Comparison of ENCODE assay signal across 8 mouse cellular contexts in the genomic region with DNA sequence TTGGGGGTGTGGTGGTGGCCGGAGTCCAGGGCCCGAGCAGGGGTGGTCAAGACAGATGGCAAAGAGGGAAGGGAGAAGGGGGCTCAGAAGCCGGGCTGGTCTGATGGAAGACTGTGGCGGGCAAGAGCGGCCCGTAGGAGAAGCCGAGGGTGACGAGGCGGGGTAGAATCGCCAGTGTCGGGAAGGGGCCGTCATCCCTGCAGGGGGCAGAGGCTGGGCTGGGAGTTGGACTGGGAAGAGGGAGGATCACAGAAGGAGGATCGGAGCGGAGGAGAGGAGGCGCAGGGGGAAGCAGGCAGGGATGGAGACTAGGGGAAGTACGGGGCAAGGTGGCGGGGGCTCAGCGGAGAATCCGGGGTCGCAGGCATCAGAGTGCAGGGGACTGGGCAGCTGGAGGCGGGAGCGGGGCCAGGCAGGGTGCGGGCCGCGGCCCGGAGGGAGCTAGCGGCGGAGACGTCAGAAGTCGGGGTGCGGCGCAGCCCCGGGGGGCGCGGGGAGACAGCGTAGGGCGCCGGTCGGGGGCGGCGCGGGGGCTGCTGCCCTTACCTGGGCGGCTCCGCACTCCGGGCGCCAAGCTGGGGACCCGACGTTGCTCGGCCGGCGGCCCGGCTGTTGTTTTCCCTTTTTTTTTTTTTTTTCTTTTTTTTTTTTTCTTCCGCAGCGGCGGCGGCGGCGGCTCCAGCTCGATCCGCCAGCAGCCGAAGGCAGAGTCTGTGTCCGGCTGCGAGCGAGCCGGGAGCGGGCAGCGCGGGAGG. TPM values are rescaled to one million over a fixed set of nuclear protein-coding genes. Genes with fewer than 3 reads are reported as not detected.
DNase-seq lines count a peak whose midpoint lies in the region; ATAC-seq and TF ChIP-seq lines count a peak whose summit lies in the region.

A gene (minus strand): TSS at position 713 of the 755 bp plus-strand sequence.

- H3K9me3 ChIP-seq in forebrain, embryonic 10.5 days: no peaks in the 10 kb centered on the region
- H3K9me3 ChIP-seq in hindbrain, postnatal 0 days (ENCODE audit: low read length): no peaks in the 10 kb centered on the region
- no peaks in the 10 kb centered on the region for H3K9me3 ChIP-seq in neural tube, embryonic 13.5 days

- no peak for DNase-seq in layer of hippocampus, adult 8-10 months (ENCODE audit: low spot score in 2 of 2)
- DNase-seq in layer of hippocampus, adult 9-10 months (ENCODE audit: low spot score): no peak
- DNase-seq in adrenal gland, postnatal 36 days: peak; percentile 30 to 58
- peak; percentile 59 for DNase-seq in forebrain, embryonic 10.5 days (ENCODE audit: extremely low spot score, low spot score)
- peak; percentile 58 for DNase-seq in hindbrain, postnatal 0 days (ENCODE audit: low spot score)
- no peak for DNase-seq in liver, adult 2 months (ENCODE audit: extremely low read depth, low read depth, low spot score)
- DNase-seq in thymus, adult 18-20 months: no peak

- H3K79me2 ChIP-seq in liver, adult 2 months (ENCODE audit: control insufficient read depth, insufficient read depth, low read length): no peaks in the 10 kb centered on the region

- TF ChIP-seq POLR2A in liver, adult 2 months (IDR thresholded peaks at IDR 0.05; ENCODE audit: extremely low read depth, insufficient read depth, low read length): no peak

- H3K4me2 ChIP-seq in hindbrain, postnatal 0 days (ENCODE audit: low read depth, low read length): peak within 1 kb of the TSS; percentile 97
- H3K4me2 ChIP-seq in neural tube, embryonic 13.5 days: peak within 1 kb of the TSS; percentile 90

- peaks cover 75% of the 10 kb centered on the region for H3K27me3 ChIP-seq in forebrain, embryonic 10.5 days (ENCODE audit: poor library complexity, severe bottlenecking)
- no peaks in the 10 kb centered on the region for H3K27me3 ChIP-seq in hindbrain, postnatal 0 days (ENCODE audit: insufficient read depth, low read length)
- H3K27me3 ChIP-seq in liver, adult 2 months (ENCODE audit: control insufficient read depth, insufficient read depth, low read length): peaks cover 15% of the 10 kb centered on the region
- H3K27me3 ChIP-seq in neural tube, embryonic 13.5 days: peaks cover 26% of the 10 kb centered on the region

- no peaks in the 10 kb centered on the region for H3K36me3 ChIP-seq in forebrain, embryonic 10.5 days (replicated peaks)
- no peaks in the 10 kb centered on the region for H3K36me3 ChIP-seq in hindbrain, postnatal 0 days (ENCODE audit: insufficient read depth, low read length)
- H3K36me3 ChIP-seq in liver, adult 2 months (ENCODE audit: control insufficient read depth, insufficient read depth, low read length): no peaks in the 10 kb centered on the region
- no peaks in the 10 kb centered on the region for H3K36me3 ChIP-seq in neural tube, embryonic 13.5 days

- peaks cover 42% of the 10 kb centered on the region for H3K4me1 ChIP-seq in forebrain, embryonic 10.5 days
- peaks cover 13% of the 10 kb centered on the region for H3K4me1 ChIP-seq in hindbrain, postnatal 0 days (ENCODE audit: insufficient read depth, low read length)
- H3K4me1 ChIP-seq in liver, adult 2 months (ENCODE audit: control insufficient read depth, insufficient read depth, low read length): no peaks in the 10 kb centered on the region
- peaks cover 23% of the 10 kb centered on the region for H3K4me1 ChIP-seq in neural tube, embryonic 13.5 days (replicated peaks)

- whole genome bisulfite sequencing in forebrain, embryonic 10.5 days: under 1% methylated on average over 61 of the region's 68 CpGs
- WGBS in hindbrain, postnatal 0 days: 0% methylated on average over 30 of the region's 68 CpGs
- WGBS in liver, adult 2 months: 2% methylated on average over 60 of the region's 68 CpGs
- 0% methylated on average over 47 of the region's 68 CpGs for WGBS in neural tube, embryonic 13.5 days

- peak; percentile 32 for TF ChIP-seq CTCF in hindbrain, postnatal 0 days (IDR thresholded peaks at IDR 0.05; ENCODE audit: low read depth)
- no peak for TF ChIP-seq CTCF in liver, adult 2 months (IDR thresholded peaks at IDR 0.05; ENCODE audit: low read depth, low read length)

- peak within 1 kb of the TSS; percentile 89 for H3K9ac ChIP-seq in hindbrain, postnatal 0 days (replicated peaks; ENCODE audit: low read length)
- peak within 1 kb of the TSS; percentile 70 for H3K9ac ChIP-seq in liver, adult 2 months (ENCODE audit: low read depth, low read length)
- peak within 1 kb of the TSS; percentile 96 for H3K9ac ChIP-seq in neural tube, embryonic 13.5 days

- H3K27ac ChIP-seq in forebrain, embryonic 10.5 days: peak within 1 kb of the TSS; percentile 89
- H3K27ac ChIP-seq in hindbrain, postnatal 0 days: peak within 1 kb of the TSS; percentile 87
- no peak within 1 kb of the TSS for H3K27ac ChIP-seq in liver, adult 2 months (replicated peaks; ENCODE audit: insufficient read depth, low read depth, low read length)
- H3K27ac ChIP-seq in neural tube, embryonic 13.5 days (replicated peaks): peak within 1 kb of the TSS; percentile 88

- H3K4me3 ChIP-seq in forebrain, embryonic 10.5 days: peak within 1 kb of the TSS; percentile 88
- H3K4me3 ChIP-seq in hindbrain, postnatal 0 days (ENCODE audit: low read length): peak within 1 kb of the TSS; percentile 77
- H3K4me3 ChIP-seq in liver, adult 2 months (ENCODE audit: insufficient read depth, low read depth, low read length): peak within 1 kb of the TSS; percentile 54
- H3K4me3 ChIP-seq in neural tube, embryonic 13.5 days: peak within 1 kb of the TSS; percentile 81

- ATAC-seq in hindbrain, postnatal 0 days: peak; percentile 30
- peak; percentile 87 for ATAC-seq in neural tube, embryonic 13.5 days (ENCODE audit: low read depth)

RNA-seq across cellular contexts. Expression of the gene that starts here (rescaled TPM):
- total RNA-seq in layer of hippocampus, adult 8-10 months (2022): 10 to 100 TPM; 48.5 to 59.1 (median 53.3) TPM
- total RNA-seq in adrenal gland, postnatal 36 days (2021): 1 to 10 TPM; 1.2 to 1.4 TPM
- 1.0 and 1.5 TPM in 2 replicates for polyA plus RNA-seq in forebrain, embryonic 10.5 days (2016; fragmentation: Nextera tagmentation; extraction: Ambion mirVana)
- total RNA-seq in hindbrain, postnatal 0 days (2014; rRNA removed): 14.8 and 18.2 TPM in 2 replicates
- 8.9 and 9.4 TPM in 2 replicates for polyA plus RNA-seq in hindbrain, postnatal 0 days (2015; fragmentation: Nextera tagmentation; extraction: Ambion mirVana)
- under 0.01 and 0.07 TPM in 2 replicates for total RNA-seq in liver, adult 2 months (2014; rRNA removed)
- 0.04 and 0.09 TPM in 2 replicates for polyA plus RNA-seq in liver, adult 2 months (2012; rRNA removed)
- polyA plus RNA-seq in neural tube, embryonic 13.5 days (2015; fragmentation: Nextera tagmentation; extraction: Ambion mirVana): 8.3 and 9.7 TPM in 2 replicates

Comparison
In these comparisons a context has a peak if more than half of its experiments do, and no peak if none do; other contexts are left out.
1. DNase-seq: peak in adrenal gland, postnatal 36 days (2 of 2), forebrain, embryonic 10.5 days (single experiment) and hindbrain, postnatal 0 days (single experiment); none in layer of hippocampus, adult 8-10 months (0 of 2), layer of hippocampus, adult 9-10 months (single experiment), liver, adult 2 months (single experiment) and thymus, adult 18-20 months (0 of 2).
2. Peak in every context shown above with its lines, with median percentiles within 50 percentile points of each other: H3K4me3 ChIP-seq and H3K9ac ChIP-seq.